Mouse (Mus musculus): ENCODE measurements around the gene Dpep2nb. TPM values are rescaled to one million over a fixed set of nuclear protein-coding genes. Genes with fewer than 3 reads are reported as not detected.
"Not testable (repeated sequence)": the region's sequence is repeated elsewhere in the genome, so short reads cannot be mapped to it uniquely, and the experiment has no call there.

The Dpep2nb gene
- polyA plus RNA-seq, 1 experiment from 2014 or later, result not detected

GRCm38 (mm10) chr8:106022483-106022882 is 16.7 kb upstream of the Dpep2nb start:
- H3K36me3 ChIP-seq, result peaks cover 47% of the 10 kb centered on the region
- H3K4me1 ChIP-seq, result no peaks in the 10 kb centered on the region
- H3K27ac ChIP-seq, result no peak overlapping the region
- no peaks in the 10 kb centered on the region for H3K9me3 ChIP-seq (replicated peaks)
- H3K27me3 ChIP-seq (ENCODE audit: low read depth, poor library complexity, severe bottlenecking), result no peaks in the 10 kb centered on the region
- no peak overlapping the region for H3K4me3 ChIP-seq
- peak; percentile 81 for DNase-seq (ENCODE audit: low spot score)

DNA sequence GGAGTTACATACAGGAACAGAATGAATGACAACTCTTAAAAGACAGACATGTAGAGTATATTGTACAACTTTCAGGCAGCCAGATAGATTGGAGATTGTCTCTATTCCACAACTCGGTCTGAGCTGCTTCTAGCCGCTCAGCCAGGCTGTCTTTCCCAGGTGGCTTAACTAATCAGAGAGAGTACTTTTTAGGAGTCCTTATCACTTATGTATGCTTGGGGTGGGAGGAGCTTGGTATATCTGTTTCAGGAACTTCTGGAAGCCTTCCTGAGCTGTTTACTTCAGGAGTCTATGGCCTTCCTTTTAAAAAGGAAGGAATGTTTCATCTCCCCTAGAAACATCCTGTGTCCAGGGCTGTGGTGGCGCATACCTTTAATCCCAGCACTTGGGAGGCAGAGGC is 12.3 kb upstream of the Dpep2nb start:
- 91% methylated on average over 3 of the region's 3 CpGs for WGBS
- Histone ChIP-seq H3K4me1 (no peaks in the 10 kb centered on the region), H3K36me3 (peaks cover 43% of the 10 kb centered on the region), H3K4me3 (no peak overlapping the region), H3K27me3 (ENCODE audit: low read depth, poor library complexity, severe bottlenecking) (no peaks in the 10 kb centered on the region), H3K27ac (no peak overlapping the region), H3K9me3 (replicated peaks) (no peaks in the 10 kb centered on the region)
- DNase-seq (ENCODE audit: low spot score), result no peak

DNA sequence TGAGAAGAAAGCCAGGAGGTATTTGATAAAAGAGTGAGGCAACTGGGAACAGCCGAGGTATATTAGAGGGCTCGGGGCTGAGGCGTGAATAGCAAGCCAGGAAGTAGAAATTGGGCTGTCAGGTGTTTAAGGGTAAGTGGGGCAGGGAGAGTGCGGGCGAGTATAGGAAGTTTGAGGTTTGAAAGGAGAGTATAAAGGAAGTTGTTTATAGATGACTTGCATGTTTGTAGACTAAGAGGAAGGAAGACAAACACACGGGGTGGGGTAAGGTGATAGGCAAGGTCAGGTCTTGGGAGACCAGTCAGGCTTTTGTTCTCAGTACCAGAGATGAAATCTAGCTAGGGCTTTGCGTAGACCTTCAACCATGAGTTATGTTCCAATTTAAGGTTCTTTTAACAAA is 11.4 kb upstream of the Dpep2nb start:
- DNase-seq (ENCODE audit: low spot score), result no peak
- H3K4me3 ChIP-seq, result no peak overlapping the region
- no peaks in the 10 kb centered on the region for H3K4me1 ChIP-seq
- H3K9me3 ChIP-seq (replicated peaks), result no peaks in the 10 kb centered on the region
- WGBS, result 93% methylated on average over 7 of the region's 7 CpGs
- no peaks in the 10 kb centered on the region for H3K27me3 ChIP-seq (ENCODE audit: low read depth, poor library complexity, severe bottlenecking)
- H3K27ac ChIP-seq, result no peak overlapping the region
- H3K36me3 ChIP-seq, result peaks cover 42% of the 10 kb centered on the region

GRCm38 (mm10) chr8:106016284-106016683 is 10.5 kb upstream of the Dpep2nb start:
- Histone ChIP-seq H3K36me3 (peaks cover 37% of the 10 kb centered on the region), H3K4me1 (peaks cover 7% of the 10 kb centered on the region; the same call in 1 of the 2 replicates), H3K9me3 (replicated peaks) (no peaks in the 10 kb centered on the region), H3K4me3 (no peak overlapping the region), H3K27me3 (ENCODE audit: low read depth, poor library complexity, severe bottlenecking) (no peaks in the 10 kb centered on the region), H3K27ac (no peak overlapping the region)
- 92% methylated on average over 6 of the region's 6 CpGs for whole genome bisulfite sequencing
- no peak for DNase-seq (ENCODE audit: low spot score)

- WGBS, result 85% methylated on average over 8 of the region's 8 CpGs
Measured at GRCm38 (mm10) chr8:106012203-106012602, 6.4 kb upstream of the Dpep2nb start.

DNA sequence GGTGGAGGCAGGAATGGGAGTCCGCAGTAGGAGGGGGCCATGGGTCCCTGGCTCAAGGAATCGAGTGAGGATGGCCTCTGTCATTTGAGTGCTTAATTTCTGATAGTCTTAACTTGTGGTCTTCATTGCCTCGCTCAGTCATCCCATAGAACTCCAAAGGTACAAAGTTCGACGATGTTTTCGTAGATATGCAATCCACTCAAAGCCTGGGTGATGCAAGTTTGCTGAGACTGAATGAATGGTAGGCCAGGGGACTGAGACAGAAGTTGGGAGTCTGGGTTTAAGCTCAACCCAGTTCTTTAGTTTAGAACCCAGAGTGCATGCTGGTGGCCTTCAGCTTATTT is 5.8 kb upstream of the Dpep2nb start, which contains the start of gene Ddx28:
Gene Ddx28, minus strand, starts transcription at position 240 of the 344 bp plus-strand sequence.
- Histone ChIP-seq H3K36me3 (peaks cover 28% of the 10 kb centered on the region), H3K27ac (peak within 1 kb of the TSS; percentile 89), H3K4me1 (peaks cover 21% of the 10 kb centered on the region), H3K9me3 (replicated peaks) (no peaks in the 10 kb centered on the region), H3K27me3 (ENCODE audit: low read depth, poor library complexity, severe bottlenecking) (no peaks in the 10 kb centered on the region), H3K4me3 (peak within 1 kb of the TSS; percentile 84)
- 3% methylated on average over 6 of the region's 6 CpGs for WGBS
- DNase-seq (ENCODE audit: low spot score), result no peak

More at GRCm38 (mm10) chr8:106012203-106012602, 6.4 kb upstream of the Dpep2nb start:
- H3K27ac ChIP-seq; DNase-seq (ENCODE audit: low spot score); H3K9me3 ChIP-seq (replicated peaks); H3K27me3 ChIP-seq (ENCODE audit: low read depth, poor library complexity, severe bottlenecking): not testable (repeated sequence)
- Histone ChIP-seq H3K4me3 (peak overlapping the region; percentile 84), H3K4me1 (peaks cover 21% of the 10 kb centered on the region), H3K36me3 (peaks cover 33% of the 10 kb centered on the region)

DNA sequence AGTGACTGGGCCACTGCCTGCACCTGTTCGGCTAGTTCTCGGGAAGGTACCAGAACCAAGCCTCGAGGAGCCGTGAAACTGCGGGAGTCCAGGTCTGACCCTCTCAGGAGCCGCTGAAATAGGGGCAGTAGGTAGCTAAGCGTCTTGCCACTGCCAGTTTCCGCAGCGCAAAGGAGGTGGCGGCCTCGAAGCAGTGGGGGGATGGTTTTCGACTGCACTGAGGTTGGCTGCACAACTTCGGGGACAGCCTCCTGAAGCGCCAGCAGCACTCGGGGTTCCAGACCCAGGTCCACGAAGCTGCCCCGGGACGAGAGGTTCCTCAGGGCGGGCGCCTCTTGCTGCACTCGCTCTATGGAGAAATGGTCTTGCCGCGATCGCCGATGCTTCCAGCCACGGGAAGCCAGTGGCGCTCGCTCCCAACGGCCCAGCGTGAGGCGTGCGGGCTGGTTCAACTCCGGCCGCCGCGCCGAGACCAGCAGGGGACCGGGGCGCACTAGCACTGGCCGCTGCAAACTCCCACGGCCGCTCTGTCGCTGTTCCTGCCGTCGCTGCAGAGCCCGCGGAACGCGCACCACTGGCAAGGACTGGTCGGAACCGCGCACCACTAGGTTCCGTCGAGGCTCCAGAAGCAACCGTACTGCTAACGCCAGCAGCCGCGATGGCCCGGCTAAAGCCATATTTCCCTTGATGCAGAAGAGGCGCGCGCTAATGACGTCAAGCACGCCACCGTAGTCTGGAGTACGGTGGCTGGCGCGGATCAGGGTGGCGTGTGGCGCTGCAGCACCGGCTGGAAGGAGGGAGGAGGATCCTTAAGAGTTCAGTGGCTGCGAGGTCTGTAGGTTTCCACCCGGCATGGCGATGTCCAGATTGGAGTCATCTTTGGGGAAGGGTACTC is 5.2 kb upstream of the Dpep2nb start:
- H3K27me3 ChIP-seq (ENCODE audit: low read depth, poor library complexity, severe bottlenecking), result no peaks in the 10 kb centered on the region
- WGBS, result 1% methylated on average over 74 of the region's 74 CpGs
- H3K27ac ChIP-seq, result peak overlapping the region; percentile 89
- DNase-seq (ENCODE audit: low spot score), result peak; percentile 97
- peaks cover 23% of the 10 kb centered on the region for H3K36me3 ChIP-seq
- H3K9me3 ChIP-seq (replicated peaks), result no peaks in the 10 kb centered on the region
- peak overlapping the region; percentile 84 for H3K4me3 ChIP-seq
- peaks cover 21% of the 10 kb centered on the region for H3K4me1 ChIP-seq

DNA sequence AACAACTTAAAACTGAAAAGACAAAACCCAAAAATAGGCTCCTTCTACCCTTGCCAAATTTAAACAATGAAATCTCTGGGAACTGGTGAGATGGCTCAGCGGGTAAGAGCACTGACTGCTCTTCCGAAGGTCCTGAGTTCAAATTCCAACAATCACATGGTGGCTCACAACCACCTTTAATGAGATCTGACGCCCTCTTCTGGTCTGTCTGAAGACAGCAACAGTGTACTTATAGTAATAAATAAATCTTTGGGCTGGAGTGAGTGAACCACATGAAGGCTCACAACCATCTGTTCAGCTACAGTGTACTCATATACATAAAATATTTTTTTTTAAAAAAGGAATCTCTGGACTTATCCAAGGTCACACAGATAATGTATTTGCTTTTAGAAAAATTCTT is 2.1 kb upstream of the Dpep2nb start:
- not testable (repeated sequence) for H3K27me3 ChIP-seq (ENCODE audit: low read depth, poor library complexity, severe bottlenecking); H3K9me3 ChIP-seq (replicated peaks); H3K4me3 ChIP-seq; H3K27ac ChIP-seq; DNase-seq (ENCODE audit: low spot score)
- Histone ChIP-seq H3K4me1 (peaks cover 21% of the 10 kb centered on the region), H3K36me3 (peaks cover 18% of the 10 kb centered on the region)
- 70% methylated on average over 3 of the region's 3 CpGs for WGBS

- Histone ChIP-seq H3K9me3 (replicated peaks) (no peaks in the 10 kb centered on the region), H3K27me3 (ENCODE audit: low read depth, poor library complexity, severe bottlenecking) (no peaks in the 10 kb centered on the region), H3K4me3 (no peak overlapping the region), H3K4me1 (peaks cover 21% of the 10 kb centered on the region), H3K27ac (no peak overlapping the region), H3K36me3 (peaks cover 18% of the 10 kb centered on the region)
- WGBS, result 82% methylated on average over 3 of the region's 3 CpGs
- no peak for DNase-seq (ENCODE audit: low spot score)
Measured at GRCm38 (mm10) chr8:106007135-106007534, 1.4 kb upstream of the Dpep2nb start.

- H3K9me3 ChIP-seq (replicated peaks), result no peaks in the 10 kb centered on the region
- H3K27me3 ChIP-seq (ENCODE audit: low read depth, poor library complexity, severe bottlenecking), result no peaks in the 10 kb centered on the region
- DNase-seq (ENCODE audit: low spot score), result no peak
- H3K4me1 ChIP-seq, result peaks cover 15% of the 10 kb centered on the region
- H3K36me3 ChIP-seq, result peaks cover 18% of the 10 kb centered on the region
- no peak overlapping the region for H3K27ac ChIP-seq
- WGBS, result 90% methylated on average over 4 of the region's 4 CpGs
- no peak overlapping the region for H3K4me3 ChIP-seq
Measured at GRCm38 (mm10) chr8:106006413-106006812, 638 bp upstream of the Dpep2nb start.

- 87% methylated on average over 8 of the region's 8 CpGs for WGBS
- no peak for DNase-seq (ENCODE audit: low spot score)
- no peaks in the 10 kb centered on the region for H3K27me3 ChIP-seq (ENCODE audit: low read depth, poor library complexity, severe bottlenecking)
- no peaks in the 10 kb centered on the region for H3K4me1 ChIP-seq
- H3K27ac ChIP-seq, result no peak overlapping the region
- no peaks in the 10 kb centered on the region for H3K9me3 ChIP-seq (replicated peaks)
- no peak overlapping the region for H3K4me3 ChIP-seq
- H3K36me3 ChIP-seq, result peaks cover 12% of the 10 kb centered on the region
Measured at GRCm38 (mm10) chr8:106004538-106005207, 1.1 kb downstream of the Dpep2nb start.

DNA sequence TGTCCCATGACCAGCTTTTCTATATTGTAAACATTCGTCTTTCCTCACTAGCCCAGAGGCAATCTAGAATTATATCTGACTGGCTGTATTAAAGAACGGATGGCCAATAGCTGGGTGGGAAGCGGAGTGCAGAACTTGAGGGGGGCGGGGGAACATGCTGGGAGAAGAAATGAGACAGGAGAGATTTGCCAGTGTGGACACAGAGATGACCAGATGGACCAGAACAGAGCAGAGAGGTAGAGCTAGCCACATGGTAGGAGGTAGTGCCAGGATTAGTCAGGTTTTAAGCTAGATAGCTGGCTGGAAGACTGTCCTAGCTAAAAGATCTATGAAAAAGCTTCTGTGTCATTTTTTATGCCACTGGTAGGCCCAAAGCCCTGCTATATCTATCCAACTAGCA is 3.9 kb downstream of the Dpep2nb start:
- H3K9me3 ChIP-seq (replicated peaks), result no peaks in the 10 kb centered on the region
- DNase-seq (ENCODE audit: low spot score), result no peak
- no peaks in the 10 kb centered on the region for H3K4me1 ChIP-seq
- H3K27me3 ChIP-seq (ENCODE audit: low read depth, poor library complexity, severe bottlenecking), result no peaks in the 10 kb centered on the region
- WGBS, result 88% methylated on average over 4 of the region's 4 CpGs
- no peak overlapping the region for H3K27ac ChIP-seq
- H3K36me3 ChIP-seq, result no peaks in the 10 kb centered on the region
- no peak overlapping the region for H3K4me3 ChIP-seq

DNA sequence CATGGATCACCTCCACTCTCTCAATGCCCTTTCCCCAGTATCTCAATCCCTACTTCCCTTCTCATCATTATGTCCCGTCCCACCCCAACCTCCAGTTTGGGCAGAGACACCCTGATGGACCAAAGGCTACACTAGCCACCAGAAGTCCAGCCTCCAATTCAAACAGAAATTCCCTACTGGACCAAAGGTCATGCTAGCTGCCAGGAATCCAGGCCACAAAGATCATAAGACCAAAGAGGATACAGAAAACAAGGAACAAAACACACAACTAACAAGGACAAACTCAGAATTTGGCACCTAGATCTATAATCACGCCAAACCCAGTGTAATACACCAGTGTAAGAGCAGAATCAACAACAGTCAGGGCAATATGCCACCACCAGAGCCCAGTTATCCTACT is 6.8 kb downstream of the Dpep2nb start:
- 87% methylated on average over 2 of the region's 2 CpGs for WGBS
- no peaks in the 10 kb centered on the region for H3K4me1 ChIP-seq
- H3K36me3 ChIP-seq, result no peaks in the 10 kb centered on the region
- no peak for DNase-seq (ENCODE audit: low spot score)
- H3K9me3 ChIP-seq (replicated peaks), result no peaks in the 10 kb centered on the region
- no peaks in the 10 kb centered on the region for H3K27me3 ChIP-seq (ENCODE audit: low read depth, poor library complexity, severe bottlenecking)
- no peak overlapping the region for H3K27ac ChIP-seq
- no peak overlapping the region for H3K4me3 ChIP-seq
